Mouse (Mus musculus) stomach, postnatal 0 days (tissue): ENCODE measurements around the gene Hmgcl.

Experiments
- CTCF ChIP-seq: IDR thresholded peaks from 2 replicates; pipeline ENCODE4 v1.5.1; 2016; ENCODE audit warnings: antibody characterized with exemption, low read depth, mild to moderate bottlenecking, moderate library complexity
- EP300 ChIP-seq: optimal IDR thresholded peaks from 2 replicates; pipeline ENCODE3; 2016; ENCODE audit warnings: antibody characterized with exemption

DNA sequence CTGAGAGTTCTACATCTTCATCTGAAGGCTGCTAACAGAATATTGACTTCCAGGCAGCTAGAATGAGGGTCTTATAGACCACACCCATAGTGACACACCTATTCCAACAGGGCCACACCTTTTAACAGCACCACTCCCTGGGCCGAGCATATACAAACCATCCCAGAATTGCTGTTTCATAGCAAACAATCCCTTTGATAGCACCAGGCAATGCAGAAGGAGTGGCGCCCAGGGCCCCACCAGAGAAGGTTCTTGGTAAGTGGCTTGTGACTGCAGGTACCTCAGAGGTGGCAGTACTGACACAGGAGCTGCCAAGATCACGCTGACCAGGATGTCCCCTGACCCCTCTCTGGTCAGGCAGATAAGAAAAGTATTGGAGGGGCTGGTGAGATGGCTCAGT is 6.9 kb downstream of the Hmgcl start:
- TF ChIP-seq CTCF (no peak), EP300 (no peak)
